Comparison of ENCODE assay signal across 28 mouse cellular contexts in the genomic region with DNA sequence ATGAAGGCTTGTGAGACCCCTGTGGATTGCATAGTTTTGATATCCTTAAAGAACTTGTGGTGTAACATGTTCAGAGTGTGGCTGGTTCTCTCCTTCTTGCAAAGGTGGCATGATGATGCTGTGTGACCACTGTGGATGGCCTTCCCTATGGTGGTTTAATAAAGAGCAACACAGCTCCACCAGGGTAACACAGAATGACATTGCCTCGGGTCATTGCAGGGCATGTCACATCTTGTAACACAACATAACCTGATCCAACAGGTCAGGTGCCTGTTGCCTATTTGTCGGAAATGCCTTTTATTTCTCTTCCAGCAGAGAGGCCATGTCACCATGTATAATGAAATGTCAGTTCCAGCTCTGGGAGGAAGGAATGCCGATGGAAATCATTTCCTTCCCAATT.
DNase-seq lines count a peak whose midpoint lies in the region; ATAC-seq and TF ChIP-seq lines count a peak whose summit lies in the region.
"Had no signal": no experiment of that assay in that cellular context is flagged by ENCODE, and none has a peak within 500 bp of the region (broad histone marks: within the 10 kb centered on the region; RNA-seq: fewer than 3 reads in every experiment).

No protein-coding gene starts in this region.

- WGBS in midbrain, embryonic 14.5 days, result 70% methylated on average over 3 of the region's 3 CpGs
- WGBS in midbrain, embryonic 16.5 days, result 62% methylated on average over 3 of the region's 3 CpGs
- WGBS in embryonic facial prominence, embryonic 10.5 days, result 29% methylated on average over 3 of the region's 3 CpGs
- 21% methylated on average over 3 of the region's 3 CpGs for WGBS in limb, embryonic 10.5 days
- 46% methylated on average over 3 of the region's 3 CpGs for WGBS in kidney, adult 2 months

- intact Hi-C loops in left cerebral cortex, postnatal 14 days (cut with DNase I), result no loop called here

- H3K9me3 ChIP-seq in midbrain, embryonic 14.5 days (ENCODE audit: control insufficient read depth, low read length), result no peaks in the 10 kb centered on the region
- no peaks in the 10 kb centered on the region for H3K9me3 ChIP-seq in midbrain, embryonic 16.5 days (replicated peaks; ENCODE audit: control insufficient read depth, low read length, poor library complexity, severe bottlenecking)
- no peaks in the 10 kb centered on the region for H3K9me3 ChIP-seq in embryonic facial prominence, embryonic 10.5 days
- no peaks in the 10 kb centered on the region for H3K9me3 ChIP-seq in limb, embryonic 10.5 days (replicated peaks)
- H3K9me3 ChIP-seq: embryonic facial prominence, embryonic 13.5 days; forebrain, embryonic 12.5 days; forebrain, embryonic 15.5 days; heart, embryonic 10.5 days; heart, embryonic 13.5 days had no signal

- H3K27ac ChIP-seq in midbrain, embryonic 14.5 days (replicated peaks; ENCODE audit: low read depth, low read length), result no peak overlapping the region
- no peak overlapping the region for H3K27ac ChIP-seq in midbrain, embryonic 16.5 days (ENCODE audit: low read length)
- no peak overlapping the region for H3K27ac ChIP-seq in embryonic facial prominence, embryonic 10.5 days (replicated peaks)
- H3K27ac ChIP-seq in limb, embryonic 10.5 days, result no peak overlapping the region
- no peak overlapping the region for H3K27ac ChIP-seq in kidney, adult 2 months (ENCODE audit: insufficient read depth, low read depth, low read length)
- H3K27ac ChIP-seq: embryonic facial prominence, embryonic 13.5 days; forebrain, embryonic 12.5 days; forebrain, embryonic 15.5 days; heart, adult 2 months; heart, embryonic 10.5 days; heart, embryonic 13.5 days; hindbrain, embryonic 14.5 days; hindbrain, postnatal 0 days had no signal

- H3K4me1 ChIP-seq in midbrain, embryonic 14.5 days (ENCODE audit: control insufficient read depth, insufficient read depth, low read length), result no peaks in the 10 kb centered on the region
- no peaks in the 10 kb centered on the region for H3K4me1 ChIP-seq in midbrain, embryonic 16.5 days (ENCODE audit: control insufficient read depth, insufficient read depth, low read length)
- peaks cover 16% of the 10 kb centered on the region for H3K4me1 ChIP-seq in embryonic facial prominence, embryonic 10.5 days
- H3K4me1 ChIP-seq in limb, embryonic 10.5 days, result peaks cover 42% of the 10 kb centered on the region
- no peaks in the 10 kb centered on the region for H3K4me1 ChIP-seq in kidney, adult 2 months (ENCODE audit: control insufficient read depth, insufficient read depth, low read length)
- H3K4me1 ChIP-seq: forebrain, embryonic 12.5 days; forebrain, embryonic 15.5 days; heart, embryonic 10.5 days; heart, embryonic 13.5 days had no signal

- no peak for TF ChIP-seq CTCF in kidney, adult 2 months (conservative IDR thresholded peaks at IDR 0.05; ENCODE audit: insufficient read depth, insufficient read length, low read depth, low read length)

- ATAC-seq in midbrain, embryonic 14.5 days (ENCODE audit: low FRiP score, low TSS enrichment), result peak; percentile 55; the same call in 1 of the 2 replicates
- no peak for ATAC-seq in midbrain, embryonic 16.5 days
- ATAC-seq: CD4-positive, CD25-positive, alpha-beta regulatory T cell, adult 4 months; forebrain, embryonic 15.5 days; hindbrain, postnatal 0 days; inflammation-experienced regulatory T-cells, adult 6 months had no signal

- H3K9ac ChIP-seq in midbrain, embryonic 14.5 days (replicated peaks; ENCODE audit: low read length), result no peak overlapping the region
- H3K9ac ChIP-seq in midbrain, embryonic 16.5 days (ENCODE audit: low read depth, low read length), result no peak overlapping the region
- H3K9ac ChIP-seq: embryonic facial prominence, embryonic 13.5 days; forebrain, embryonic 12.5 days; forebrain, embryonic 15.5 days; heart, embryonic 13.5 days; hindbrain, embryonic 14.5 days had no signal

- H3K36me3 ChIP-seq in midbrain, embryonic 14.5 days (ENCODE audit: control insufficient read depth, insufficient read depth, low read length), result no peaks in the 10 kb centered on the region
- H3K36me3 ChIP-seq in midbrain, embryonic 16.5 days (ENCODE audit: control insufficient read depth, insufficient read depth, low read length), result no peaks in the 10 kb centered on the region
- no peaks in the 10 kb centered on the region for H3K36me3 ChIP-seq in embryonic facial prominence, embryonic 10.5 days (replicated peaks)
- H3K36me3 ChIP-seq in limb, embryonic 10.5 days, result no peaks in the 10 kb centered on the region
- no peaks in the 10 kb centered on the region for H3K36me3 ChIP-seq in kidney, adult 2 months (ENCODE audit: control insufficient read depth, insufficient read depth, low read length)
- H3K36me3 ChIP-seq: embryonic facial prominence, embryonic 13.5 days; forebrain, embryonic 12.5 days; forebrain, embryonic 15.5 days; heart, embryonic 10.5 days; heart, embryonic 13.5 days had no signal

- no peaks in the 10 kb centered on the region for H3K27me3 ChIP-seq in midbrain, embryonic 14.5 days (ENCODE audit: control insufficient read depth, insufficient read depth, low read length)
- no peaks in the 10 kb centered on the region for H3K27me3 ChIP-seq in midbrain, embryonic 16.5 days (ENCODE audit: control insufficient read depth, insufficient read depth, low read depth, low read length)
- H3K27me3 ChIP-seq in embryonic facial prominence, embryonic 10.5 days (replicated peaks; ENCODE audit: low read depth, poor library complexity, severe bottlenecking), result no peaks in the 10 kb centered on the region
- H3K27me3 ChIP-seq in limb, embryonic 10.5 days (ENCODE audit: low read depth, poor library complexity, severe bottlenecking), result no peaks in the 10 kb centered on the region
- H3K27me3 ChIP-seq in kidney, adult 2 months (replicated peaks; ENCODE audit: control insufficient read depth, insufficient read depth, low read length), result no peaks in the 10 kb centered on the region
- H3K27me3 ChIP-seq: embryonic facial prominence, embryonic 13.5 days; forebrain, embryonic 12.5 days; forebrain, embryonic 15.5 days; heart, embryonic 13.5 days had no signal

- no peak for TF ChIP-seq POLR2A in kidney, adult 2 months (IDR thresholded peaks at IDR 0.05; ENCODE audit: low read depth, low read length)

- H3K4me2 ChIP-seq in midbrain, embryonic 14.5 days (ENCODE audit: low read length), result no peak overlapping the region
- H3K4me2 ChIP-seq in midbrain, embryonic 16.5 days (ENCODE audit: low read length), result no peak overlapping the region
- H3K4me2 ChIP-seq: embryonic facial prominence, embryonic 13.5 days; forebrain, embryonic 12.5 days; forebrain, embryonic 15.5 days; heart, embryonic 13.5 days; hindbrain, embryonic 14.5 days had no signal

- no peak overlapping the region for H3K4me3 ChIP-seq in midbrain, embryonic 14.5 days (replicated peaks; ENCODE audit: low read depth, low read length)
- no peak overlapping the region for H3K4me3 ChIP-seq in midbrain, embryonic 16.5 days (ENCODE audit: low read depth, low read length)
- H3K4me3 ChIP-seq in embryonic facial prominence, embryonic 10.5 days, result no peak overlapping the region
- no peak overlapping the region for H3K4me3 ChIP-seq in limb, embryonic 10.5 days
- H3K4me3 ChIP-seq in kidney, adult 2 months (ENCODE audit: insufficient read depth, low read depth, low read length), result no peak overlapping the region
- H3K4me3 ChIP-seq: embryonic facial prominence, embryonic 13.5 days; erythroblast, embryonic 14.5 days; forebrain, embryonic 12.5 days; forebrain, embryonic 15.5 days; heart, adult 2 months; heart, embryonic 10.5 days; heart, embryonic 13.5 days had no signal

- no peak for DNase-seq in midbrain, embryonic 14.5 days
- DNase-seq in embryonic facial prominence, embryonic 10.5 days (ENCODE audit: low spot score), result peak; percentile 40
- DNase-seq in limb, embryonic 10.5 days (ENCODE audit: low spot score), result peak; percentile 45
- peak; percentile 63 for DNase-seq in retina, postnatal 1 day
- no peak for DNase-seq in left cerebral cortex, postnatal 14 days (ENCODE audit: low spot score in 2 of 2)
- DNase-seq in kidney, adult 2 months, result no peak
- DNase-seq in right cerebral cortex, postnatal 4 days, result no peak
- DNase-seq: adrenal gland, adult 2 months; adrenal gland, postnatal 25 days; cerebellum, adult 11-12 months; cerebellum, adult 8-10 months; cerebellum, postnatal 10 days; cerebellum, postnatal 36 days; gastrocnemius, postnatal 10 days; gastrocnemius, postnatal 36 days; heart, adult 2 months; heart, postnatal 14 days had no signal

Comparison
In these comparisons a context has a peak if more than half of its experiments do, and no peak if none do; other contexts are left out.
1. DNase-seq: peak in embryonic facial prominence, embryonic 10.5 days (single experiment), limb, embryonic 10.5 days (single experiment) and retina, postnatal 1 day (single experiment); none in midbrain, embryonic 14.5 days (single experiment), left cerebral cortex, postnatal 14 days (0 of 2), kidney, adult 2 months (single experiment) and right cerebral cortex, postnatal 4 days (single experiment).